Mouse (Mus musculus) CH12.LX (cell line): Measurements from ENCODE around the gene Mecp2. TPM values are rescaled to one million over a fixed set of nuclear protein-coding genes. Genes with fewer than 3 reads are reported as not detected.
A peak's percentile ranks its signal among the peaks of the same experiment; 100 is the strongest.

Experiments used
- DNase-seq: peaks from one replicate; pipeline ENCODE4 v3.0.0-alpha.2; 2013; ENCODE audit errors: extremely low read depth
- H3K27ac ChIP-seq: 2 replicates; pipeline ENCODE4 v1.5.1; 2012; ENCODE audit warnings: low read depth, mild to moderate bottlenecking, control low read depth, moderate library complexity; ENCODE audit not compliant: insufficient read depth
- H3K27me3 ChIP-seq: replicated peaks from 2 replicates; pipeline ENCODE3; 2012; ENCODE audit warnings: inconsistent platforms
- H3K36me3 ChIP-seq, 2 experiments: replicated peaks in 1 of 2; 2 replicates each; pipeline versions ENCODE3 to v1.6.1; 2012; ENCODE audit warnings: inconsistent platforms in 1 of 2, low read length in 1 of 2, mild to moderate bottlenecking in 1 of 2, mixed read lengths in 1 of 2, moderate library complexity in 1 of 2; ENCODE audit not compliant: control insufficient read depth in 1 of 2, insufficient read depth in 1 of 2
- H3K4me1 ChIP-seq, 2 experiments: 2 replicates each; pipeline ENCODE4 v1.6.1; 2012; ENCODE audit warnings: inconsistent platforms in 1 of 2, moderate library complexity in 1 of 2; ENCODE audit not compliant: insufficient read depth in 2 of 2, control insufficient read depth in 1 of 2
- H3K4me2 ChIP-seq: 2 replicates; pipeline ENCODE4 v1.6.1; 2012; ENCODE audit warnings: low read depth, mild to moderate bottlenecking, control low read depth; ENCODE audit not compliant: poor library complexity, insufficient read depth, severe bottlenecking
- H3K4me3 ChIP-seq, 3 experiments: fragments of 150-350 bp in 1 of 3; sonication (generic) in 1 of 3; replicated peaks in 1 of 3; 2 replicates each; pipeline versions ENCODE3 to v1.5.1; 2011 to 2012; ENCODE audit warnings: low read depth in 2 of 3, low read length in 2 of 3, mild to moderate bottlenecking in 2 of 3, moderate library complexity in 2 of 3, control low read depth in 1 of 3, improper control_type of control experiment in 1 of 3, inconsistent platforms in 1 of 3, mixed read lengths in 1 of 3; ENCODE audit not compliant: poor library complexity in 1 of 3
- H3K79me2 ChIP-seq: replicated peaks from 2 replicates; pipeline ENCODE4 v1.6.1; 2012; ENCODE audit warnings: mild to moderate bottlenecking, moderate library complexity; ENCODE audit not compliant: control insufficient read depth, poor library complexity, insufficient read depth, severe bottlenecking; ENCODE audit errors: extremely low read depth
- H3K9ac ChIP-seq: 2 replicates; pipeline ENCODE4 v1.6.1; 2012; ENCODE audit warnings: low read depth, mild to moderate bottlenecking, control low read depth, moderate library complexity; ENCODE audit not compliant: insufficient read depth
- H3K9me3 ChIP-seq: replicated peaks from 2 replicates; pipeline ENCODE3; 2012; ENCODE audit warnings: low read length, inconsistent platforms, mixed read lengths
- BHLHE40 ChIP-seq: IDR thresholded peaks from 2 replicates; pipeline ENCODE4 v1.6.1; 2011; ENCODE audit warnings: mild to moderate bottlenecking, low read depth, low read length, improper control_type of control experiment
- CHD1 ChIP-seq: IDR thresholded peaks from 2 replicates; pipeline ENCODE4 v1.6.1; 2012; ENCODE audit warnings: low read depth, low read length, improper control_type of control experiment, inconsistent platforms
- CHD2 ChIP-seq: IDR thresholded peaks from 2 replicates; pipeline ENCODE4 v1.6.1; 2011; ENCODE audit warnings: low read length, improper control_type of control experiment
- CTCF ChIP-seq, 2 experiments: IDR thresholded peaks in 1 of 2; conservative IDR thresholded peaks in 1 of 2; 2 replicates each; pipeline ENCODE4 v1.5.1; 2011 to 2012; ENCODE audit warnings: low read depth in 2 of 2, low read length in 2 of 2, improper control_type of control experiment in 1 of 2, inconsistent platforms in 1 of 2, mild to moderate bottlenecking in 1 of 2, moderate library complexity in 1 of 2
- E2F4 ChIP-seq: IDR thresholded peaks from 2 replicates; pipeline ENCODE4 v1.6.1; 2011; ENCODE audit warnings: low read depth, low read length, improper control_type of control experiment; ENCODE audit not compliant: insufficient replicate concordance
- ELF1 ChIP-seq: IDR thresholded peaks from 2 replicates; pipeline ENCODE4 v1.6.1; 2014; ENCODE audit warnings: low read depth, mild to moderate bottlenecking, inconsistent platforms, low read length, improper control_type of control experiment
- EP300 ChIP-seq: IDR thresholded peaks from 2 replicates; pipeline ENCODE4 v1.6.1; 2011; ENCODE audit warnings: low read length, improper control_type of control experiment
- ETS1 ChIP-seq: conservative IDR thresholded peaks from 2 replicates; pipeline ENCODE4 v1.6.1; 2012; ENCODE audit warnings: low read depth, mild to moderate bottlenecking, inconsistent platforms, low read length, improper control_type of control experiment, moderate library complexity
- GABPA ChIP-seq: IDR thresholded peaks from 2 replicates; pipeline ENCODE4 v1.6.1; 2012; ENCODE audit warnings: low read depth, low read length, improper control_type of control experiment, inconsistent platforms; ENCODE audit not compliant: insufficient replicate concordance
- HCFC1 ChIP-seq: IDR thresholded peaks from 2 replicates; pipeline ENCODE4 v1.6.1; 2012; ENCODE audit warnings: low read depth, mild to moderate bottlenecking, inconsistent platforms, low read length, improper control_type of control experiment
- IRF4 ChIP-seq: IDR thresholded peaks from 2 replicates; pipeline ENCODE4 v1.6.1; 2014; ENCODE audit warnings: low read depth, mild to moderate bottlenecking, inconsistent platforms, low read length, improper control_type of control experiment
- JUN ChIP-seq: IDR thresholded peaks from 2 replicates; pipeline ENCODE4 v1.6.1; 2011; ENCODE audit warnings: low read depth, mild to moderate bottlenecking, low read length, improper control_type of control experiment, moderate library complexity; ENCODE audit not compliant: insufficient read depth
- JUND ChIP-seq: conservative IDR thresholded peaks from 2 replicates; pipeline ENCODE4 v1.6.1; 2011; ENCODE audit warnings: low read depth, low read length, improper control_type of control experiment
- KAT2A ChIP-seq: IDR thresholded peaks from 2 replicates; pipeline ENCODE4 v1.6.1; 2012; ENCODE audit warnings: low read length, improper control_type of control experiment, inconsistent platforms; ENCODE audit not compliant: insufficient replicate concordance
- MAFK ChIP-seq: IDR thresholded peaks from 2 replicates; pipeline ENCODE4 v1.6.1; 2011; ENCODE audit warnings: low read length, improper control_type of control experiment; ENCODE audit not compliant: insufficient replicate concordance
- MAX ChIP-seq: IDR thresholded peaks from 2 replicates; pipeline ENCODE4 v1.6.1; 2011; ENCODE audit warnings: low read length, improper control_type of control experiment
- MAZ ChIP-seq: IDR thresholded peaks from 2 replicates; pipeline ENCODE4 v1.6.1; 2012; ENCODE audit warnings: low read depth, mild to moderate bottlenecking, inconsistent platforms, low read length, improper control_type of control experiment, moderate library complexity
- MEF2A ChIP-seq: IDR thresholded peaks from 2 replicates; pipeline ENCODE4 v1.6.1; 2014; ENCODE audit warnings: low read depth, mild to moderate bottlenecking, inconsistent platforms, low read length, improper control_type of control experiment, borderline replicate concordance
- MXI1 ChIP-seq: IDR thresholded peaks from 2 replicates; pipeline ENCODE4 v1.6.1; 2011; ENCODE audit warnings: mild to moderate bottlenecking, low read depth, low read length, improper control_type of control experiment
- MYC ChIP-seq: IDR thresholded peaks from 2 replicates; pipeline ENCODE4 v1.6.1; 2011; ENCODE audit warnings: low read depth, mild to moderate bottlenecking, improper control_type of control experiment, low read length
- NELFE ChIP-seq: IDR thresholded peaks from 2 replicates; pipeline ENCODE4 v1.6.1; 2011; ENCODE audit warnings: low read depth, low read length, improper control_type of control experiment
- NRF1 ChIP-seq: IDR thresholded peaks from 2 replicates; pipeline ENCODE4 v1.6.1; 2014; ENCODE audit warnings: low read depth, mild to moderate bottlenecking, inconsistent platforms, low read length, improper control_type of control experiment, moderate library complexity
- PAX5 ChIP-seq: IDR thresholded peaks from 2 replicates; pipeline ENCODE4 v1.6.1; 2012; ENCODE audit warnings: low read length, inconsistent platforms, mixed read lengths
- POLR2A ChIP-seq: IDR thresholded peaks from 2 replicates; pipeline ENCODE4 v1.6.1; 2011; ENCODE audit warnings: low read depth, mild to moderate bottlenecking, improper control_type of control experiment, low read length
- POLR2AphosphoS2 ChIP-seq: IDR thresholded peaks from 2 replicates; pipeline ENCODE4 v1.6.1; 2011; ENCODE audit warnings: low read depth, low read length, improper control_type of control experiment
- RAD21 ChIP-seq: IDR thresholded peaks from 2 replicates; pipeline ENCODE4 v1.6.1; 2011; ENCODE audit warnings: low read depth, mild to moderate bottlenecking, low read length, improper control_type of control experiment, moderate library complexity
- RCOR1 ChIP-seq: conservative IDR thresholded peaks from 2 replicates; pipeline ENCODE4 v1.6.1; 2012; ENCODE audit warnings: low read depth, mild to moderate bottlenecking, inconsistent platforms, low read length, improper control_type of control experiment
- SIN3A ChIP-seq: IDR thresholded peaks from 2 replicates; pipeline ENCODE4 v1.6.1; 2012; ENCODE audit warnings: low read length, improper control_type of control experiment, inconsistent platforms
- SMC3 ChIP-seq: IDR thresholded peaks from 2 replicates; pipeline ENCODE4 v1.6.1; 2011; ENCODE audit warnings: low read depth, low read length, improper control_type of control experiment
- TBP ChIP-seq: conservative IDR thresholded peaks from 2 replicates; pipeline ENCODE4 v1.6.1; 2011; ENCODE audit warnings: low read depth, low read length, improper control_type of control experiment
- TCF12 ChIP-seq: IDR thresholded peaks from 2 replicates; pipeline ENCODE4 v1.6.1; 2014; ENCODE audit warnings: low read depth, mild to moderate bottlenecking, inconsistent platforms, low read length, improper control_type of control experiment
- UBTF ChIP-seq: IDR thresholded peaks from 2 replicates; pipeline ENCODE4 v1.6.1; 2012; ENCODE audit warnings: low read depth, mild to moderate bottlenecking, inconsistent platforms, low read length, improper control_type of control experiment, moderate library complexity
- USF1 ChIP-seq: IDR thresholded peaks from 2 replicates; pipeline ENCODE4 v1.6.1; 2014; ENCODE audit warnings: low read depth, mild to moderate bottlenecking, inconsistent platforms, low read length, improper control_type of control experiment
- USF2 ChIP-seq: conservative IDR thresholded peaks from 2 replicates; pipeline ENCODE4 v1.6.1; 2011; ENCODE audit warnings: low read depth, low read length, improper control_type of control experiment
- ZC3H11A ChIP-seq: IDR thresholded peaks from 2 replicates; pipeline ENCODE4 v1.6.1; 2012; ENCODE audit warnings: low read depth, mild to moderate bottlenecking, inconsistent platforms, low read length, improper control_type of control experiment
- ZKSCAN1 ChIP-seq: IDR thresholded peaks from 2 replicates; pipeline ENCODE4 v1.6.1; 2012; ENCODE audit warnings: low read depth, inconsistent platforms, low read length, improper control_type of control experiment, borderline replicate concordance
- ZMIZ1 ChIP-seq: IDR thresholded peaks from 2 replicates; pipeline ENCODE4 v1.6.1; 2012; ENCODE audit warnings: low read depth, mild to moderate bottlenecking, inconsistent platforms, low read length, improper control_type of control experiment
- ZNF384 ChIP-seq: IDR thresholded peaks from 2 replicates; pipeline ENCODE4 v1.6.1; 2012; ENCODE audit warnings: low read depth, low read length, improper control_type of control experiment, inconsistent platforms
- dilution Hi-C: fragments of 300-500 bp; cut with MboI; formaldehyde crosslinking; loops from 2 replicates; pipeline ENCODE4 v1.14.3; 2020; ENCODE audit warnings: low sequenced_read_pairs; ENCODE audit not compliant: extremely low pct_unique_long_range_greater_than_20kb, extremely low pct_ligation_motif_present
- in situ Hi-C: fragments of 300-500 bp; cut with MboI; formaldehyde crosslinking; loops from 3 replicates; pipeline ENCODE4 v1.14.3; 2019; ENCODE audit warnings: low sequenced_read_pairs, low pct_ligation_motif_present, low pct_unique_long_range_greater_than_20kb, mixed read lengths
- polyA plus RNA-seq: library from polyadenylated mRNA; unstranded; fragments of >175 nt; gene quantifications from 2 replicates; pipeline ENCODE4 v1.2.1, GENCODE M21; 2012; ENCODE audit warnings: low read depth; ENCODE audit not compliant: insufficient read length
- total RNA-seq, 2 experiments: library from RNA; depleted of rRNA; stranded (reverse); fragments of 300-350 nt in 1 of 2; fragments of >200 nt in 1 of 2; gene quantifications; 2 replicates each; pipeline ENCODE4 v1.2.3; 2012 to 2014

Mecp2 gene
- total and polyA plus RNA-seq, 3 experiments, result 9.9 to 12.0 (median 12.0) TPM

- in situ Hi-C loops (no loop called here), dilution Hi-C loops (no loop called here)
- H3K9ac ChIP-seq, result peak overlapping the region; percentile 97
These were observed 49.5 kb downstream of the Mecp2 start for GRCm38 (mm10) chrX:74085601-74086038.

GRCm38 (mm10) chrX:74084946-74085498, 50.1 kb downstream of the Mecp2 start:
- peak overlapping the region; percentile 68 to 98 (median 75) for H3K4me3 ChIP-seq
- peak; percentile 68 for DNase-seq
- H3K4me1 ChIP-seq, result peaks cover 0 to 21% of the 10 kb centered on the region in 2 experiments; a peak in 2 of 4 replicates
- H3K79me2 ChIP-seq, result peaks cover 29% of the 10 kb centered on the region
- peak overlapping the region; percentile 96 for H3K27ac ChIP-seq
- TF ChIP-seq MEF2A, result no peak
- TF ChIP-seq SIN3A, result peak; percentile 21; the same call in 1 of the 2 replicates
- TF ChIP-seq POLR2A, result peak; percentile 36; the same call in 1 of the 2 replicates
- TF ChIP-seq NRF1, result peak; percentile 81
- no peak for TF ChIP-seq ZNF384
- TF ChIP-seq NELFE, result peak; percentile 26; the same call in 1 of the 2 replicates
- TF ChIP-seq, all 38 proteins: peak for 4
- Histone ChIP-seq H3K9me3 (no peaks in the 10 kb centered on the region), H3K27me3 (no peaks in the 10 kb centered on the region), H3K9ac (peak overlapping the region; percentile 97), H3K4me2 (peak overlapping the region; percentile 82; the same call in 1 of the 2 replicates), H3K36me3 (peaks cover 0 to under 1% of the 10 kb centered on the region in 2 experiments)
- in situ Hi-C loops, result no loop called here
- dilution Hi-C loops, result no loop called here

More at GRCm38 (mm10) chrX:74085601-74086038, 49.5 kb downstream of the Mecp2 start:
- Histone ChIP-seq H3K36me3 (no peaks in the 10 kb centered on the region), H3K9me3 (no peaks in the 10 kb centered on the region), H3K4me3 (peak overlapping the region in 2 of 3 experiments; percentile 68 to 98), H3K79me2 (peaks cover 27% of the 10 kb centered on the region), H3K27me3 (no peaks in the 10 kb centered on the region), H3K27ac (peak overlapping the region; percentile 96), H3K4me1 (peaks cover 0 to 21% of the 10 kb centered on the region in 2 experiments; a peak in 2 of 4 replicates), H3K4me2 (peak overlapping the region; percentile 61; the same call in 1 of the 2 replicates)
- DNase-seq, result peak; percentile 97
- TF ChIP-seq RAD21 (no peak), POLR2A (peak; percentile 66), MYC (no peak), ZKSCAN1 (no peak), IRF4 (no peak), MEF2A (no peak), USF1 (no peak), MAX (no peak), TBP (peak; percentile 60; the same call in 1 of the 2 replicates), CTCF (conservative IDR thresholded peaks at IDR 0.05 in 1 of 2, IDR thresholded peaks at IDR 0.05 in 1 of 2; ENCODE audit: low read depth in 2 of 2, low read length in 2 of 2) (no peak), HCFC1 (peak; percentile 46), NELFE (peak; percentile 49; the same call in 1 of the 2 replicates), EP300 (no peak), GABPA (no peak), RCOR1 (no peak), TCF12 (peak; percentile 35; the same call in 1 of the 2 replicates), SIN3A (no peak), ELF1 (peak; percentile 43; the same call in 1 of the 2 replicates), PAX5 (no peak), MAZ (no peak), ETS1 (no peak), CHD2 (peak; percentile 70), NRF1 (peak; percentile 86), CHD1 (no peak), SMC3 (no peak), E2F4 (no peak), MXI1 (no peak), UBTF (no peak), JUND (no peak), USF2 (no peak), KAT2A (no peak), ZMIZ1 (no peak), ZNF384 (no peak), BHLHE40 (no peak), JUN (no peak), MAFK (no peak), POLR2AphosphoS2 (no peak), ZC3H11A (no peak)
